Mouse (Mus musculus) stomach, adult 2 months (tissue): ENCODE data around the gene Tma7. TPM values are rescaled to one million over a fixed set of nuclear protein-coding genes. Genes with fewer than 3 reads are reported as not detected.

ENCODE experiments used
- polyA plus RNA-seq: library from polyadenylated mRNA; depleted of rRNA; stranded (reverse); fragments of >200 nt; gene quantifications from 2 replicates; pipeline ENCODE4 v1.2.3, GENCODE M21; 2012; rRNA removed

The Tma7 gene
- polyA plus RNA-seq = 2.6 and 3.2 TPM in 2 replicates

GRCm38 (mm10) chr9:109082124-109082800 lies at the start of gene Tma7, which contains the start of gene Ccdc51:
Gene Tma7, minus strand, starts transcription at chr9:109082587.
Gene Ccdc51, plus strand, starts transcription at chr9:109082493.

GRCm38 (mm10) chr9:109095137-109095982 lies 13.0 kb upstream of the Tma7 start, which contains the start of gene Plxnb1:
Gene Plxnb1, plus strand, starts transcription at chr9:109095389.

DNA sequence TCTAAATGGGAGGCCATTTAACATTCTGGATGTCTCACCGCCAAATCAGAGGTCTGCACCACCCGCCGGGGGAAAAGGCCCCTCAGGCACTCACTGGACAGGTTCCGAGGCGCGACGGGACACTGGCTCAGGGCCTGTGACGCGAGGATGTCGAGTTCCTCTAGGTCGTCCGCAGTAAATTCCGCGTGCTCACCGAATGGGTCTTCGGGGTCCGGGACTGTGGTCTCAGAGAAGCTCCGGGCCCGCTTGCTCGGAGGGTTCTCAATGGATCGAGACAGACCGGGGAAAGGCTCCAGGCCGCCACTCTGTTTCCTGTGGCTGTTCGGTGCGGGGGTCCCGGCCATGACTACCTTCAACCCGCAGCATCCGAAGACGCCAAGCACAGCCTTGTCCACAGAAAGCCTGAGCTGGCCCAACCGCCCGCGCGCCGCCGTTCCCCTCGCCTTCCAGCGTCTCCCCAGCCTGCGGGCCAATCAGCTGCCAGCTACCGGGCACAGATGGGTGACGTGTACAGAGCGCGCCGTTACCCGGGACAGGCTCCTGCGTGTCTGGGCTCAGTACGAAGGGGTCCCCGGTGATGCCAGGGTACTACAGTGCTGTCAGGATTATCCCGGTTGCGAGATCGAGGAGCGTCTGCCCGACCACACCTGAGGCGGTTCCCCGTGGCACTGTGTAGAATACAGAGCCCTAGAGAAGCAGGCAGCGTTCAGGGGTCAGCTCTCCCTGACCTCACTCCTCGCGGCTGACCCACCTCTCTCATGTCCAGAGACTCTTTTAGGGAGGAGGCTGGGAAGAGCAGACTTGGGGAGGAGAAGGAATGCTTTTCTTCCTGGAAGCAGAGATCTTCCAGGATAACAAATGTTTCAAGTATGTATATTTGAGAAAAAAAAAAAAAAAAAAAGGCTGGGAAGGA lies 8.5 kb downstream of the Tma7 start, which contains the start of gene Atrip:
Gene Atrip, minus strand, starts transcription at position 464 of the 913 bp plus-strand sequence.

GRCm38 (mm10) chr9:109059136-109059903 lies 23.1 kb downstream of the Tma7 start, which contains the start of gene Trex1:
Gene Trex1, minus strand, starts transcription at chr9:109059734.

DNA sequence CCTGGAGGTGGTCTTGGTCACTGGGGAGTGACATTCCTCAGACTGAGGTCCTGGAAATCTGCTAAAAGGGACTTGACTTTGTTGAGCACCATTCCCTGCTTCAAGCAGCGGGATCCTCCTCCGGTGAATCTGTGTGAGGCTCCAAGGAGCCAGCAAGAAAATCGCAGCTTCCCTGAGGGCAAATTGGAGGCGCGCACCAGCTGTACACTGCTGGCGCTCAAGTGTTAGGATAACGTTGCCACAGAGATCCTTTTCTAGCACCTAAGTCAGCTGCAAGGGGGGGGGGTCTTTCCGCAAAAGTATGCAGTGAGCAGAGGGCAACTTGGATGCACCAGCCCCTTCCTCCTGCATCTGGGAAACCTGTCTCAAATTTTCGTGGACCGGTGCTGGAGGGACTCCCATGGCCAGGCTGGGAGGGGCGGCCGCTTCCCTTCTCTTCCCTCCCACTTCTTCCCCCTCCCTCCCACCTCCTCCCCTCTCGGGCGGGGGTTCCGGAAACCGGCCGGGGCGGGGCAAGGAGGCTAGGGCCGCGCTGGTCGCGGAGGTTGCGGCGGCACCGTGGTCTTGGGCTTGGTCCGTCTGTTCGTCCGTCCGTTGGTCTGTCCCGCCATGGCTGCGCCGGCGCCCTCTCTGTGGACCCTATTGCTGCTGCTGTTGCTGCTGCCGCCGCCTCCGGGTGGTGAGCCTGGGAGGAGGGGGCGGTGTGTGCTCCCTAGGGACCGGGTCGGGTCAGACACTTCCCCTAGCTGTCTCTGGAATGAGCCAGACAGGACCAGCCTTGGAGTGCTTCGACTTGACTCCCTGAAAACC lies 44.1 kb downstream of the Tma7 start, which contains the start of gene Shisa5:
Gene Shisa5, plus strand, starts transcription at position 480 of the 810 bp plus-strand sequence.

Other genes starting within 250 kb of the Tma7 start
- gene Slc26a6, start 229.3 kb downstream of the Tma7 start, polyA plus RNA-seq = 27.7 and 31.3 TPM in 2 replicates
- 1.3 and 2.6 TPM in 2 replicates for gene Tmem89, start 168.0 kb downstream of the Tma7 start, polyA plus RNA-seq
- 444 and 570 TPM in 2 replicates for gene Uqcrc1, start 146.0 kb downstream of the Tma7 start, polyA plus RNA-seq
- gene Col7a1, start 129.0 kb downstream of the Tma7 start, polyA plus RNA-seq = 4.0 and 9.4 TPM in 2 replicates
- gene Ucn2, start 96.6 kb downstream of the Tma7 start, polyA plus RNA-seq = 0.29 and 0.97 TPM in 2 replicates
- gene Pfkfb4, start 90.8 kb downstream of the Tma7 start, polyA plus RNA-seq = 12.2 and 14.2 TPM in 2 replicates
- 371 and 418 TPM in 2 replicates for gene Shisa5, start 44.0 kb downstream of the Tma7 start, polyA plus RNA-seq
- gene Trex1, start 22.9 kb downstream of the Tma7 start, polyA plus RNA-seq = 42.3 and 70.1 TPM in 2 replicates
- 5.3 and 8.5 TPM in 2 replicates for gene Atrip, start 8.5 kb downstream of the Tma7 start, polyA plus RNA-seq
- 2.9 and 3.4 TPM in 2 replicates for gene Ccdc51, start 94 bp downstream of the Tma7 start, polyA plus RNA-seq
- gene Plxnb1, start 12.8 kb upstream of the Tma7 start, polyA plus RNA-seq = 6.5 and 9.5 TPM in 2 replicates
- not detected in 2 replicates for gene Fbxw21, start 79.5 kb upstream of the Tma7 start, polyA plus RNA-seq
- gene Fbxw13, start 113.4 kb upstream of the Tma7 start, polyA plus RNA-seq = not detected in 2 replicates
- gene Fbxw20, start 152.2 kb upstream of the Tma7 start, polyA plus RNA-seq = not detected in 2 replicates
- not detected in 2 replicates for gene Fbxw14, start 205.1 kb upstream of the Tma7 start, polyA plus RNA-seq